Mouse (Mus musculus): Measurements from ENCODE around the gene Igfals. TPM values are rescaled to one million over a fixed set of nuclear protein-coding genes. Genes with fewer than 3 reads are reported as not detected.

Gene Igfals
- polyA plus RNA-seq, 1 experiment from 2014 or later, result 0.28 TPM

- Histone ChIP-seq H3K4me2 (replicated peaks) (peak overlapping the region; percentile 96), H3K4me1 (peaks cover 21% of the 10 kb centered on the region), H3K4me3 (peak overlapping the region; percentile 88), H3K27ac (no peak overlapping the region), H3K36me3 (peaks cover 49% of the 10 kb centered on the region), H3K9me3 (no peaks in the 10 kb centered on the region), H3K27me3 (no peaks in the 10 kb centered on the region), H3K9ac (peak overlapping the region; percentile 72)
- 65% methylated on average over 18 of the region's 18 CpGs for WGBS
- no peak for ATAC-seq (ENCODE audit: insufficient number of reproducible peaks, insufficient read depth, low FRiP score, low TSS enrichment)
These were observed 21.7 kb downstream of the Igfals start for GRCm38 (mm10) chr17:24887291-24888080.

- no peaks in the 10 kb centered on the region for H3K9me3 ChIP-seq
- ATAC-seq (ENCODE audit: insufficient number of reproducible peaks, insufficient read depth, low FRiP score, low TSS enrichment), result no peak
- H3K4me2 ChIP-seq (replicated peaks), result no peak overlapping the region
- no peak overlapping the region for H3K27ac ChIP-seq
- no peak overlapping the region for H3K4me3 ChIP-seq
- peaks cover 46% of the 10 kb centered on the region for H3K36me3 ChIP-seq
- H3K27me3 ChIP-seq, result no peaks in the 10 kb centered on the region
- H3K4me1 ChIP-seq, result peaks cover 24% of the 10 kb centered on the region
- WGBS, result 89% methylated on average over 3 of the region's 3 CpGs
- H3K9ac ChIP-seq, result no peak overlapping the region
These were observed 23.1 kb downstream of the Igfals start for GRCm38 (mm10) chr17:24888862-24889261.

GRCm38 (mm10) chr17:24890151-24891092 is 24.6 kb downstream of the Igfals start:
- H3K36me3 ChIP-seq, result peaks cover 46% of the 10 kb centered on the region
- no peak overlapping the region for H3K9ac ChIP-seq
- no peak overlapping the region for H3K4me2 ChIP-seq (replicated peaks)
- no peaks in the 10 kb centered on the region for H3K9me3 ChIP-seq
- H3K27me3 ChIP-seq, result no peaks in the 10 kb centered on the region
- WGBS, result 87% methylated on average over 19 of the region's 19 CpGs
- peaks cover 24% of the 10 kb centered on the region for H3K4me1 ChIP-seq
- H3K4me3 ChIP-seq, result no peak overlapping the region
- no peak overlapping the region for H3K27ac ChIP-seq
- ATAC-seq (ENCODE audit: insufficient number of reproducible peaks, insufficient read depth, low FRiP score, low TSS enrichment), result no peak

- Histone ChIP-seq H3K27ac (no peak overlapping the region), H3K4me3 (no peak overlapping the region), H3K9me3 (no peaks in the 10 kb centered on the region), H3K4me2 (replicated peaks) (no peak overlapping the region), H3K9ac (no peak overlapping the region), H3K4me1 (peaks cover 27% of the 10 kb centered on the region), H3K36me3 (peaks cover 46% of the 10 kb centered on the region), H3K27me3 (no peaks in the 10 kb centered on the region)
- WGBS, result 89% methylated on average over 13 of the region's 13 CpGs
- no peak for ATAC-seq (ENCODE audit: insufficient number of reproducible peaks, insufficient read depth, low FRiP score, low TSS enrichment)
These were observed 25.5 kb downstream of the Igfals start for GRCm38 (mm10) chr17:24891321-24891720.

GRCm38 (mm10) chr17:24892785-24893184 is 27.0 kb downstream of the Igfals start:
- ATAC-seq (ENCODE audit: insufficient number of reproducible peaks, insufficient read depth, low FRiP score, low TSS enrichment), result no peak
- Histone ChIP-seq H3K9me3 (no peaks in the 10 kb centered on the region), H3K4me3 (0 out of 2 replicates have a peak overlapping the region, but pooled peaks have one; percentile 0), H3K4me2 (replicated peaks) (no peak overlapping the region), H3K27me3 (no peaks in the 10 kb centered on the region), H3K27ac (no peak overlapping the region), H3K36me3 (peaks cover 55% of the 10 kb centered on the region), H3K4me1 (peaks cover 27% of the 10 kb centered on the region), H3K9ac (no peak overlapping the region)
- WGBS, result 88% methylated on average over 12 of the region's 12 CpGs

GRCm38 (mm10) chr17:24893276-24893675 is 27.5 kb downstream of the Igfals start:
- Histone ChIP-seq H3K4me1 (peaks cover 25% of the 10 kb centered on the region), H3K27me3 (no peaks in the 10 kb centered on the region), H3K27ac (no peak overlapping the region), H3K4me3 (0 out of 2 replicates have a peak overlapping the region, but pooled peaks have one; percentile 0), H3K9ac (no peak overlapping the region), H3K9me3 (no peaks in the 10 kb centered on the region), H3K4me2 (replicated peaks) (no peak overlapping the region), H3K36me3 (peaks cover 60% of the 10 kb centered on the region)
- 90% methylated on average over 2 of the region's 2 CpGs for WGBS
- ATAC-seq (ENCODE audit: insufficient number of reproducible peaks, insufficient read depth, low FRiP score, low TSS enrichment), result no peak

- Histone ChIP-seq H3K27me3 (no peaks in the 10 kb centered on the region), H3K4me3 (peak overlapping the region; percentile 86), H3K4me2 (replicated peaks) (peak overlapping the region; percentile 98), H3K9me3 (no peaks in the 10 kb centered on the region), H3K36me3 (peaks cover 65% of the 10 kb centered on the region), H3K4me1 (peaks cover 25% of the 10 kb centered on the region), H3K27ac (peak overlapping the region; percentile 89), H3K9ac (peak overlapping the region; percentile 92)
- no peak for ATAC-seq (ENCODE audit: insufficient number of reproducible peaks, insufficient read depth, low FRiP score, low TSS enrichment)
- 11% methylated on average over 31 of the region's 31 CpGs for WGBS
These were observed 28.5 kb downstream of the Igfals start for GRCm38 (mm10) chr17:24894061-24894994.

- H3K36me3 ChIP-seq, result peaks cover 66% of the 10 kb centered on the region
These were observed 29.3 kb downstream of the Igfals start, which contains the start of the genes Eme2 and Mrps34 for GRCm38 (mm10) chr17:24894995-24895547. Gene Eme2 (minus strand): TSS chr17:24895087. Gene Mrps34 (plus strand): TSS chr17:24895116.

GRCm38 (mm10) chr17:24895571-24896240 is 29.9 kb downstream of the Igfals start:
- peak overlapping the region; percentile 92 for H3K9ac ChIP-seq
- peak overlapping the region; percentile 98 for H3K4me2 ChIP-seq (replicated peaks)
- no peaks in the 10 kb centered on the region for H3K27me3 ChIP-seq
- H3K9me3 ChIP-seq, result no peaks in the 10 kb centered on the region
- peak overlapping the region; percentile 86 for H3K4me3 ChIP-seq
- H3K27ac ChIP-seq, result peak overlapping the region; percentile 89
- H3K36me3 ChIP-seq, result peaks cover 66% of the 10 kb centered on the region
- WGBS, result 11% methylated on average over 23 of the region's 23 CpGs
- peaks cover 25% of the 10 kb centered on the region for H3K4me1 ChIP-seq
- ATAC-seq (ENCODE audit: insufficient number of reproducible peaks, insufficient read depth, low FRiP score, low TSS enrichment), result no peak

More at GRCm38 (mm10) chr17:24894995-24895547, 29.3 kb downstream of the Igfals start, which contains the start of the genes Eme2 and Mrps34:
- Histone ChIP-seq H3K4me2 (replicated peaks) (peak within 1 kb of the TSS; percentile 98), H3K4me1 (peaks cover 25% of the 10 kb centered on the region), H3K9me3 (no peaks in the 10 kb centered on the region), H3K27ac (peak within 1 kb of the TSS; percentile 89), H3K4me3 (peak within 1 kb of the TSS; percentile 86), H3K9ac (peak within 1 kb of the TSS; percentile 92), H3K27me3 (no peaks in the 10 kb centered on the region)
- under 1% methylated on average over 62 of the region's 62 CpGs for WGBS
- ATAC-seq (ENCODE audit: insufficient number of reproducible peaks, insufficient read depth, low FRiP score, low TSS enrichment), result no peak

Data from embryonic facial prominence, embryonic 12.5 days (tissue).